Mouse (Mus musculus) myocyte (in vitro differentiated cells): ENCODE data around the gene Spon1.

Source experiments
- MAX ChIP-seq: IDR thresholded peaks from one replicate; pipeline ENCODE4 v1.6.1; 2011; ENCODE audit warnings: low read depth, mild to moderate bottlenecking, control low read depth
- MYOD1 ChIP-seq, 3 experiments: IDR thresholded peaks; one replicate each; pipeline ENCODE4 v1.6.1; 2011; ENCODE audit warnings: control low read depth in 2 of 3, low read depth in 2 of 3, mild to moderate bottlenecking in 2 of 3, moderate library complexity in 1 of 3; ENCODE audit not compliant: insufficient read length in 2 of 3, control insufficient read depth in 1 of 3
- POLR2A ChIP-seq: IDR thresholded peaks from one replicate; pipeline ENCODE4 v1.6.1; 2011; ENCODE audit warnings: low read depth, mild to moderate bottlenecking, control low read depth, moderate library complexity; ENCODE audit not compliant: insufficient read length
- REST ChIP-seq: IDR thresholded peaks from one replicate; pipeline ENCODE4 v1.6.1; 2011; ENCODE audit warnings: mild to moderate bottlenecking, control low read depth, moderate library complexity; ENCODE audit not compliant: insufficient read depth, insufficient read length
- TCF12 ChIP-seq: IDR thresholded peaks from one replicate; pipeline ENCODE4 v1.6.1; 2011; ENCODE audit warnings: mild to moderate bottlenecking, control low read depth; ENCODE audit not compliant: poor library complexity, insufficient read depth, severe bottlenecking
- USF1 ChIP-seq: IDR thresholded peaks from one replicate; pipeline ENCODE4 v1.6.1; 2011; ENCODE audit warnings: low read depth, mild to moderate bottlenecking, control low read depth, moderate library complexity

GRCm38 (mm10) chr7:113759212-113759611 is 6.6 kb upstream of the Spon1 start:
- TF ChIP-seq POLR2A (no peak), REST (no peak), USF1 (peak; percentile 80), MYOD1 (IDR thresholded peaks at IDR 0.05; ENCODE audit: control insufficient read depth in 1 of 3, insufficient read length in 2 of 3, low read depth in 2 of 3) (no peak), MAX (no peak), TCF12 (no peak)
